Mouse (Mus musculus): ENCODE data around the gene Tnip1.

- TF ChIP-seq POLR2A (IDR thresholded peaks at IDR 0.05; ENCODE audit: extremely low read depth, insufficient read depth, low read length) (no peak), CTCF (IDR thresholded peaks at IDR 0.05; ENCODE audit: extremely low read depth, insufficient read depth, low read length) (no peak)
Measured at GRCm38 (mm10) chr11:54903940-54904706, 58.6 kb downstream of the Tnip1 start.

Data from cortical plate, adult 2 months (tissue).